Mouse (Mus musculus): ENCODE results near the gene Adgra3.

Adgra3 gene

GRCm38 (mm10) chr5:49969660-49970059 is 89.1 kb downstream of the Adgra3 start:
- no peak for DNase-seq (ENCODE audit: low spot score)

- no peak for DNase-seq (ENCODE audit: low spot score)
Measured at GRCm38 (mm10) chr5:49967726-49968125, 91.1 kb downstream of the Adgra3 start.

- DNase-seq (ENCODE audit: low spot score): no peak
Measured at GRCm38 (mm10) chr5:49965810-49966209, 93.0 kb downstream of the Adgra3 start.

GRCm38 (mm10) chr5:49961478-49962431 is 97.1 kb downstream of the Adgra3 start:
- peak; percentile 62 for DNase-seq (ENCODE audit: low spot score)

- DNase-seq (ENCODE audit: low spot score): no peak
Measured at GRCm38 (mm10) chr5:49936354-49936753, 122.5 kb downstream of the Adgra3 start.

- no peak for DNase-seq (ENCODE audit: low spot score)
Measured at GRCm38 (mm10) chr5:49924712-49925111, 134.1 kb downstream of the Adgra3 start.

GRCm38 (mm10) chr5:49915695-49916106 is 143.1 kb downstream of the Adgra3 start:
- DNase-seq (ENCODE audit: low spot score): no peak
